Mouse (Mus musculus) heart, embryonic 11.5 days (tissue): ENCODE data around the gene Stx1a. TPM values are rescaled to one million over a fixed set of nuclear protein-coding genes. Genes with fewer than 3 reads are reported as not detected.

Source experiments
- ATAC-seq: fragments of 200-750 bp; cut with Nextera tagmentation; replicated peaks from 2 replicates; pipeline ENCODE4 v1.8.0; 2017; ENCODE audit warnings: moderate library complexity; ENCODE audit not compliant: insufficient number of reproducible peaks, low FRiP score, low TSS enrichment
- H3K27ac ChIP-seq: fragments of 300-500 bp; sonication (generic); 2 replicates; pipeline ENCODE4 v1.5.1; 2014; ENCODE audit warnings: mild to moderate bottlenecking, low read depth, low read length
- H3K27me3 ChIP-seq: fragments of 300-500 bp; sonication (generic); 2 replicates; pipeline ENCODE4 v1.6.1; 2014; ENCODE audit warnings: mild to moderate bottlenecking, low read length, mixed read lengths; ENCODE audit not compliant: control insufficient read depth, insufficient read depth
- H3K36me3 ChIP-seq: fragments of 300-500 bp; sonication (generic); 2 replicates; pipeline ENCODE4 v1.6.1; 2014; ENCODE audit warnings: mild to moderate bottlenecking, low read length, moderate library complexity, mixed read lengths; ENCODE audit not compliant: control insufficient read depth, insufficient read depth
- H3K4me1 ChIP-seq: fragments of 300-500 bp; sonication (generic); 2 replicates; pipeline ENCODE4 v1.6.1; 2014; ENCODE audit warnings: low read length; ENCODE audit not compliant: control insufficient read depth, insufficient read depth
- H3K4me2 ChIP-seq: fragments of 300-500 bp; sonication (generic); 2 replicates; pipeline ENCODE4 v1.6.1; 2014; ENCODE audit warnings: mild to moderate bottlenecking, moderate library complexity
- H3K4me3 ChIP-seq: fragments of 300-500 bp; sonication (generic); 2 replicates; pipeline ENCODE4 v1.5.1; 2014; ENCODE audit warnings: low read depth, low read length
- H3K9ac ChIP-seq: fragments of 300-500 bp; sonication (generic); 2 replicates; pipeline ENCODE4 v1.6.1; 2014; ENCODE audit warnings: mild to moderate bottlenecking, low read depth, low read length, moderate library complexity
- H3K9me3 ChIP-seq: fragments of 300-500 bp; sonication (generic); replicated peaks from 2 replicates; pipeline ENCODE4 v1.6.1; 2016; ENCODE audit warnings: low read length; ENCODE audit not compliant: control insufficient read depth
- WGBS: fragments of 180-500 bp; shearing (Covaris S2); extraction: QIAGEN DNeasy Blood & Tissue Kit; methylation state at CpG from one replicate; pipeline ENCODE4 v1.1.7; 2014; ENCODE audit not compliant: insufficient replicate concordance; 5-methylcytosine and 5-hydroxymethylcytosine counted together
- polyA plus RNA-seq: library from polyadenylated mRNA; unstranded; fragments of >200 nt; fragmentation: Nextera tagmentation; extraction: Ambion mirVana; gene quantifications from 2 replicates; pipeline ENCODE4 v1.2.1, GENCODE M21; 2014

Gene Stx1a
- polyA plus RNA-seq, 1 experiment from 2014 or later = 10.4 TPM

GRCm38 (mm10) chr5:134983111-134983510 lies 40.2 kb upstream of the Stx1a start:
- no peak overlapping the region for H3K4me2 ChIP-seq
- peaks cover 7% of the 10 kb centered on the region for H3K4me1 ChIP-seq
- no peak overlapping the region for H3K4me3 ChIP-seq
- H3K27me3 ChIP-seq = peaks cover 39% of the 10 kb centered on the region
- H3K36me3 ChIP-seq = no peaks in the 10 kb centered on the region
- no peaks in the 10 kb centered on the region for H3K9me3 ChIP-seq
- no peak overlapping the region for H3K27ac ChIP-seq
- H3K9ac ChIP-seq = no peak overlapping the region
- WGBS = 84% methylated on average over 1 of the region's 1 CpGs
- no peak for ATAC-seq

GRCm38 (mm10) chr5:134983771-134984170 lies 39.5 kb upstream of the Stx1a start:
- no peak overlapping the region for H3K9ac ChIP-seq
- no peaks in the 10 kb centered on the region for H3K36me3 ChIP-seq
- H3K9me3 ChIP-seq = no peaks in the 10 kb centered on the region
- H3K4me1 ChIP-seq = peaks cover 7% of the 10 kb centered on the region
- H3K4me2 ChIP-seq = no peak overlapping the region
- no peak overlapping the region for H3K27ac ChIP-seq
- ATAC-seq = no peak
- peaks cover 43% of the 10 kb centered on the region for H3K27me3 ChIP-seq
- WGBS = 32% methylated on average over 3 of the region's 3 CpGs
- no peak overlapping the region for H3K4me3 ChIP-seq

- H3K4me2 ChIP-seq = peak within 1 kb of the TSS; percentile 59
- under 1% methylated on average over 25 of the region's 25 CpGs for WGBS
- peaks cover 43% of the 10 kb centered on the region for H3K27me3 ChIP-seq
- no peaks in the 10 kb centered on the region for H3K36me3 ChIP-seq
- H3K27ac ChIP-seq = no peak within 1 kb of the TSS
- H3K4me1 ChIP-seq = peaks cover 7% of the 10 kb centered on the region
- no peaks in the 10 kb centered on the region for H3K9me3 ChIP-seq
- peak; percentile 34 for ATAC-seq
- 0 out of 2 replicates have a peak within 1 kb of the TSS, but pooled peaks have one; percentile 34 for H3K9ac ChIP-seq
- peak within 1 kb of the TSS; percentile 25 for H3K4me3 ChIP-seq
Measured at GRCm38 (mm10) chr5:134985633-134986297, 37.5 kb upstream of the Stx1a start, which contains the start of gene Cldn3. Cldn3 (plus strand) TSS chr5:134986214.

GRCm38 (mm10) chr5:134986298-134987268 lies 36.7 kb upstream of the Stx1a start:
- no peaks in the 10 kb centered on the region for H3K36me3 ChIP-seq
- 0 out of 2 replicates have a peak overlapping the region, but pooled peaks have one; percentile 34 for H3K9ac ChIP-seq

GRCm38 (mm10) chr5:134989166-134989565 lies 34.1 kb upstream of the Stx1a start:
- WGBS = 61% methylated on average over 11 of the region's 11 CpGs
- Histone ChIP-seq H3K4me2 (no peak overlapping the region), H3K4me1 (peaks cover 7% of the 10 kb centered on the region), H3K4me3 (no peak overlapping the region), H3K9ac (no peak overlapping the region), H3K27ac (no peak overlapping the region), H3K36me3 (no peaks in the 10 kb centered on the region), H3K27me3 (peaks cover 43% of the 10 kb centered on the region), H3K9me3 (no peaks in the 10 kb centered on the region)
- ATAC-seq = no peak

More at GRCm38 (mm10) chr5:134986298-134987268, 36.7 kb upstream of the Stx1a start:
- Histone ChIP-seq H3K4me2 (peak overlapping the region; percentile 59), H3K27ac (no peak overlapping the region), H3K4me3 (peak overlapping the region; percentile 25), H3K4me1 (peaks cover 7% of the 10 kb centered on the region), H3K9me3 (no peaks in the 10 kb centered on the region), H3K27me3 (peaks cover 43% of the 10 kb centered on the region)
- ATAC-seq = no peak
- WGBS = 3% methylated on average over 79 of the region's 79 CpGs

GRCm38 (mm10) chr5:134989741-134990140 lies 33.5 kb upstream of the Stx1a start:
- 36% methylated on average over 6 of the region's 6 CpGs for WGBS
- Histone ChIP-seq H3K9ac (no peak overlapping the region), H3K4me3 (no peak overlapping the region), H3K9me3 (no peaks in the 10 kb centered on the region), H3K27me3 (peaks cover 37% of the 10 kb centered on the region), H3K4me1 (peaks cover 7% of the 10 kb centered on the region), H3K27ac (no peak overlapping the region), H3K4me2 (no peak overlapping the region), H3K36me3 (no peaks in the 10 kb centered on the region)
- ATAC-seq = no peak

- Histone ChIP-seq H3K27ac (no peak overlapping the region), H3K36me3 (no peaks in the 10 kb centered on the region), H3K4me1 (no peaks in the 10 kb centered on the region), H3K4me2 (no peak overlapping the region), H3K9me3 (no peaks in the 10 kb centered on the region), H3K27me3 (peaks cover 9% of the 10 kb centered on the region), H3K4me3 (no peak overlapping the region), H3K9ac (no peak overlapping the region)
- 88% methylated on average over 5 of the region's 5 CpGs for WGBS
- no peak for ATAC-seq
Measured at GRCm38 (mm10) chr5:134992566-134992965, 30.7 kb upstream of the Stx1a start.

GRCm38 (mm10) chr5:134998359-134998758 lies 24.9 kb upstream of the Stx1a start:
- 68% methylated on average over 6 of the region's 6 CpGs for WGBS
- Histone ChIP-seq H3K4me3 (no peak overlapping the region), H3K27ac (no peak overlapping the region)

More at GRCm38 (mm10) chr5:134998359-134998758, 24.9 kb upstream of the Stx1a start:
- no peak for ATAC-seq
- Histone ChIP-seq H3K27me3 (no peaks in the 10 kb centered on the region), H3K9me3 (no peaks in the 10 kb centered on the region), H3K4me1 (0 out of 2 replicates have a peak, but pooled peaks cover 3% of the 10 kb centered on the region), H3K4me2 (no peak overlapping the region), H3K9ac (no peak overlapping the region), H3K36me3 (no peaks in the 10 kb centered on the region)
